Mouse (Mus musculus): ENCODE data around the gene Sh3rf3.

DNA sequence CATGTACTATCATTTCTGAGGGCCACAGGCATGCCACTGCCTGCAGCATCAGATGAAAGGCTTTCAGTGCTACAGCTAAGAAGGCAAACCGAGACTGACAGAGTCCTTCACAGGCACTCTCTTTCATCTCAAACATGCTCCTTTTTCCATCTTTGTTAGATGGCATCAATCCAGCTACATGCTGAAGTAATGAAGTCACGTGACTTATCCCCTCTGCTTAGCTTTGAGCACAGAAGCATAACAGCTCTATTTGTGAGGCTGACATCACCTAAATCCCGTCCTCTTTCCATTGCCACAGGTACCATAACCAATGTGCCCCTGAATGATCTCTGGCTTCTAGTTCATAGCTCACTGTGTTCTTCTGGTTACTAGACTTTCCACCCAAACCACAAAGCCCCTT, 357.9 kb downstream of the Sh3rf3 start:
- TF ChIP-seq CTCF (IDR thresholded peaks at IDR 0.05; ENCODE audit: low read depth) (no peak), EP300 (IDR thresholded peaks at IDR 0.05; ENCODE audit: low read depth) (no peak)
